Mouse (Mus musculus): ENCODE data around the gene Trafd1. TPM values are rescaled to one million over a fixed set of nuclear protein-coding genes. Genes with fewer than 3 reads are reported as not detected.

Trafd1 gene
- polyA plus RNA-seq (2015; fragmentation: Nextera tagmentation; extraction: Ambion mirVana), result 54.6 and 67.4 TPM in 2 replicates

GRCm38 (mm10) chr5:121385461-121386119 is at the start of gene Trafd1:
Gene Trafd1 (minus strand): TSS chr5:121385632.

GRCm38 (mm10) chr5:121397187-121398145 is 12.0 kb upstream of the Trafd1 start, which contains the start of gene Naa25:
Gene Naa25 (plus strand): TSS chr5:121397936.

Other genes starting within 250 kb of the Trafd1 start
- 13.5 and 18.6 TPM in 2 replicates for gene Ptpn11, start 194.2 kb downstream of the Trafd1 start, polyA plus RNA-seq (2015; fragmentation: Nextera tagmentation; extraction: Ambion mirVana)
- 524 and 568 TPM in 2 replicates for gene Rpl6, start 181.2 kb downstream of the Trafd1 start, polyA plus RNA-seq (2015; fragmentation: Nextera tagmentation; extraction: Ambion mirVana)
- 3.1 and 4.3 TPM in 2 replicates for gene Hectd4, start 165.4 kb downstream of the Trafd1 start, polyA plus RNA-seq (2015; fragmentation: Nextera tagmentation; extraction: Ambion mirVana)
- gene Naa25, start 12.3 kb upstream of the Trafd1 start, polyA plus RNA-seq (2015; fragmentation: Nextera tagmentation; extraction: Ambion mirVana), result 14.5 and 21.9 TPM in 2 replicates
- gene Tmem116, start 66.3 kb upstream of the Trafd1 start, polyA plus RNA-seq (2015; fragmentation: Nextera tagmentation; extraction: Ambion mirVana), result 2.1 and 5.5 TPM in 2 replicates
- 116 and 122 TPM in 2 replicates for gene Erp29, start 66.9 kb upstream of the Trafd1 start, polyA plus RNA-seq (2015; fragmentation: Nextera tagmentation; extraction: Ambion mirVana)
- not detected in 2 replicates for gene Adam1b, start 117.8 kb upstream of the Trafd1 start, polyA plus RNA-seq (2015; fragmentation: Nextera tagmentation; extraction: Ambion mirVana)
- 0.71 and 0.99 TPM in 2 replicates for gene Adam1a, start 159.8 kb upstream of the Trafd1 start, polyA plus RNA-seq (2015; fragmentation: Nextera tagmentation; extraction: Ambion mirVana)
- gene Gm42878, start 159.8 kb upstream of the Trafd1 start, polyA plus RNA-seq (2015; fragmentation: Nextera tagmentation; extraction: Ambion mirVana), result not detected in 2 replicates
- gene Mapkapk5, start 160.3 kb upstream of the Trafd1 start, polyA plus RNA-seq (2015; fragmentation: Nextera tagmentation; extraction: Ambion mirVana), result 28.0 and 43.6 TPM in 2 replicates
- 233 and 493 TPM in 2 replicates for gene Aldh2, start 208.2 kb upstream of the Trafd1 start, polyA plus RNA-seq (2015; fragmentation: Nextera tagmentation; extraction: Ambion mirVana)
- gene Acad12, start 233.3 kb upstream of the Trafd1 start, polyA plus RNA-seq (2015; fragmentation: Nextera tagmentation; extraction: Ambion mirVana), result 5.8 and 9.6 TPM in 2 replicates